Mouse (Mus musculus) MEL (cell line): Measurements from ENCODE around the gene BC030870. TPM values are rescaled to one million over a fixed set of nuclear protein-coding genes. Genes with fewer than 3 reads are reported as not detected.

ENCODE experiments used
- DNase-seq: peaks from one replicate; pipeline ENCODE4 v3.0.0; 2011; ENCODE audit warnings: low read depth, low spot score
- H3K27ac ChIP-seq: 2 replicates; pipeline ENCODE4 v1.5.1; 2012; ENCODE audit warnings: low read depth, mild to moderate bottlenecking, control low read depth, low read length, moderate library complexity; ENCODE audit not compliant: control insufficient read depth
- H3K27me3 ChIP-seq, 2 experiments: fragments of 150-350 bp in 1 of 2; sonication (generic) in 1 of 2; 2 replicates each; pipeline ENCODE4 v1.6.1; 2012; ENCODE audit warnings: low read length in 2 of 2, mild to moderate bottlenecking in 2 of 2, improper control_type of control experiment in 1 of 2, moderate library complexity in 1 of 2; ENCODE audit not compliant: insufficient read depth in 2 of 2, control insufficient read depth in 1 of 2
- H3K36me3 ChIP-seq, 2 experiments: 2 replicates each; pipeline ENCODE4 v1.6.1; 2012 to 2014; ENCODE audit warnings: low read length in 2 of 2, improper control_type of control experiment in 1 of 2, inconsistent platforms in 1 of 2, mild to moderate bottlenecking in 1 of 2; ENCODE audit not compliant: insufficient read depth in 2 of 2, control insufficient read depth in 1 of 2
- H3K4me1 ChIP-seq, 2 experiments: fragments of 150-350 bp in 1 of 2; sonication (generic) in 1 of 2; 2 replicates each; pipeline ENCODE4 v1.6.1; 2012; ENCODE audit warnings: low read length in 2 of 2, improper control_type of control experiment in 1 of 2, mild to moderate bottlenecking in 1 of 2; ENCODE audit not compliant: insufficient read depth in 2 of 2, control insufficient read depth in 1 of 2
- H3K4me3 ChIP-seq, 2 experiments: fragments of 150-350 bp in 1 of 2; sonication (generic) in 1 of 2; 2 replicates each; pipeline ENCODE4 v1.5.1; 2012; ENCODE audit warnings: low read depth in 2 of 2, low read length in 2 of 2, mild to moderate bottlenecking in 2 of 2, moderate library complexity in 2 of 2, control low read depth in 1 of 2, improper control_type of control experiment in 1 of 2; ENCODE audit not compliant: control insufficient read depth in 1 of 2, insufficient read depth in 1 of 2
- H3K79me2 ChIP-seq: 2 replicates; pipeline ENCODE4 v1.6.1; 2012; ENCODE audit warnings: mild to moderate bottlenecking, low read length, moderate library complexity; ENCODE audit not compliant: control insufficient read depth, poor library complexity, insufficient read depth
- H3K9ac ChIP-seq: 2 replicates; pipeline ENCODE4 v1.6.1; 2012; ENCODE audit warnings: low read depth, mild to moderate bottlenecking, control low read depth, low read length, moderate library complexity; ENCODE audit not compliant: control insufficient read depth, poor library complexity, severe bottlenecking
- H3K9me3 ChIP-seq: fragments of 150-350 bp; sonication (generic); replicated peaks from 2 replicates; pipeline ENCODE4 v1.6.1; 2012; ENCODE audit warnings: mild to moderate bottlenecking, low read length, improper control_type of control experiment, moderate library complexity; ENCODE audit not compliant: insufficient read depth
- BHLHE40 ChIP-seq: IDR thresholded peaks from 2 replicates; pipeline ENCODE4 v1.6.1; 2012; ENCODE audit warnings: low read depth, mild to moderate bottlenecking, inconsistent platforms, low read length, improper control_type of control experiment, borderline replicate concordance
- CHD1 ChIP-seq: IDR thresholded peaks from 2 replicates; pipeline ENCODE4 v1.6.1; 2012; ENCODE audit warnings: low read depth, mild to moderate bottlenecking, inconsistent platforms, low read length, improper control_type of control experiment
- CHD2 ChIP-seq: IDR thresholded peaks from 2 replicates; pipeline ENCODE4 v1.6.1; 2011; ENCODE audit warnings: low read length, improper control_type of control experiment
- E2F4 ChIP-seq: IDR thresholded peaks from 2 replicates; pipeline ENCODE4 v1.6.1; 2011; ENCODE audit warnings: low read depth, low read length, improper control_type of control experiment, borderline replicate concordance
- GATA1 ChIP-seq: IDR thresholded peaks from 2 replicates; pipeline ENCODE4 v1.6.1; 2011; ENCODE audit warnings: low read depth, low read length, improper control_type of control experiment
- JUND ChIP-seq: IDR thresholded peaks from 2 replicates; pipeline ENCODE4 v1.6.1; 2011; ENCODE audit warnings: low read depth, mild to moderate bottlenecking, improper control_type of control experiment, low read length
- MAX ChIP-seq: IDR thresholded peaks from 2 replicates; pipeline ENCODE4 v1.6.1; 2011; ENCODE audit warnings: low read length, improper control_type of control experiment
- MAZ ChIP-seq: IDR thresholded peaks from 2 replicates; pipeline ENCODE4 v1.6.1; 2012; ENCODE audit warnings: low read depth, mild to moderate bottlenecking, inconsistent platforms, low read length, improper control_type of control experiment
- MEF2A ChIP-seq: IDR thresholded peaks from 2 replicates; pipeline ENCODE4 v1.6.1; 2014; ENCODE audit warnings: low read depth, mild to moderate bottlenecking, inconsistent platforms, low read length, improper control_type of control experiment; ENCODE audit not compliant: poor library complexity, insufficient replicate concordance, severe bottlenecking; ENCODE audit errors: extremely low read depth
- MYB ChIP-seq: IDR thresholded peaks from 2 replicates; pipeline ENCODE4 v1.6.1; 2011; ENCODE audit warnings: mild to moderate bottlenecking, low read depth, low read length, improper control_type of control experiment
- MYC ChIP-seq: IDR thresholded peaks from 2 replicates; pipeline ENCODE4 v1.6.1; 2011; ENCODE audit warnings: low read depth, mild to moderate bottlenecking, low read length, improper control_type of control experiment, moderate library complexity
- NRF1 ChIP-seq: IDR thresholded peaks from 2 replicates; pipeline ENCODE4 v1.6.1; 2014; ENCODE audit warnings: low read depth, mild to moderate bottlenecking, inconsistent platforms, low read length, improper control_type of control experiment, moderate library complexity; ENCODE audit not compliant: poor library complexity, insufficient read depth, severe bottlenecking
- RCOR1 ChIP-seq: IDR thresholded peaks from 2 replicates; pipeline ENCODE4 v1.6.1; 2012; ENCODE audit warnings: low read depth, mild to moderate bottlenecking, inconsistent platforms, low read length, improper control_type of control experiment
- TAL1 ChIP-seq: IDR thresholded peaks from 2 replicates; pipeline ENCODE4 v1.6.1; 2012; ENCODE audit warnings: mild to moderate bottlenecking, inconsistent platforms, low read length, moderate library complexity, mixed read lengths
- TBP ChIP-seq: IDR thresholded peaks from 2 replicates; pipeline ENCODE4 v1.8.0; 2011; ENCODE audit warnings: low read depth, low read length, improper control_type of control experiment
- UBTF ChIP-seq: IDR thresholded peaks from 2 replicates; pipeline ENCODE4 v1.6.1; 2012; ENCODE audit warnings: low read depth, mild to moderate bottlenecking, inconsistent platforms, low read length, improper control_type of control experiment, moderate library complexity, borderline replicate concordance; ENCODE audit not compliant: insufficient read depth
- USF2 ChIP-seq, 2 experiments: IDR thresholded peaks; 2 replicates each; pipeline ENCODE4 v1.6.1; 2011 to 2012; ENCODE audit warnings: improper control_type of control experiment in 2 of 2, low read length in 2 of 2, borderline replicate concordance in 1 of 2, inconsistent platforms in 1 of 2, low read depth in 1 of 2, mild to moderate bottlenecking in 1 of 2; ENCODE audit not compliant: insufficient read depth in 1 of 2
- polyA plus RNA-seq, 2 experiments: library from polyadenylated mRNA; stranded (reverse) in 1 of 2; unstranded in 1 of 2; fragments of >175 nt in 1 of 2; fragments of >200 nt in 1 of 2; gene quantifications; 2 replicates each; pipeline versions ENCODE4 v1.2.1 to v1.2.4; 2012; ENCODE audit warnings: low replicate concordance in 2 of 2, low read depth in 1 of 2; ENCODE audit not compliant: insufficient read length in 2 of 2, insufficient read depth in 1 of 2, missing spikeins in 1 of 2
- total RNA-seq: library from RNA; depleted of rRNA; stranded (reverse); fragments of 300-350 nt; gene quantifications from 2 replicates; pipeline ENCODE4 v1.2.3, GENCODE M21; 2012

Gene BC030870
- total and polyA plus RNA-seq, 3 experiments = not detected

DNA sequence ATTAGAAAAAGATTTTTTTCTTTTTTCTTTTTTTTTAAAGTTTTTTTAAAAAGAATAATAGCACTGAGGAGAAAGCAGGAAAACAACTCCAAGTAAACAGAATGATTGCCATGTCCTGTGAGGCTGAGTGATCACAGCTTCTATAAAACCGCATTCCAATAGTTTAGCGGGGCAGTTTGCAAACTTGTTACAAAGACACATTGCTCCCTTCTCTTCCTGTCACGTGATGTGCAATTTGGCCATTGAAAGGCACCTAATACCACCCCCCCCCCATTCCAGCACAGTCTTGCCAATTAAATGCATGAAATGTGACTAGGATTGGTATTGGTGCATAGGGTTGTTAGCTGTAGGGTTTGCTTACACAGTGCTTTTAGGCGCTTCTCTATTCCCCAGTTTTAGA lies 58.4 kb downstream of the BC030870 start:
- Histone ChIP-seq H3K79me2 (no peaks in the 10 kb centered on the region), H3K9ac (no peak overlapping the region), H3K27ac (no peak overlapping the region), H3K4me3 (no peak overlapping the region), H3K4me1 (no peaks in the 10 kb centered on the region), H3K9me3 (no peaks in the 10 kb centered on the region), H3K36me3 (no peaks in the 10 kb centered on the region), H3K27me3 (no peaks in the 10 kb centered on the region)
- DNase-seq = no peak
- TF ChIP-seq CHD2 = no peak
- TF ChIP-seq USF2 (IDR thresholded peaks at IDR 0.05; ENCODE audit: borderline replicate concordance in 1 of 2, insufficient read depth in 1 of 2, low read depth in 1 of 2, low read length in 2 of 2) = no peak
- no peak for TF ChIP-seq CHD1
- TF ChIP-seq RCOR1 = no peak
- no peak for TF ChIP-seq MAZ
- no peak for TF ChIP-seq GATA1
- no peak for TF ChIP-seq NRF1
- no peak for TF ChIP-seq UBTF
- TF ChIP-seq BHLHE40 = no peak
- TF ChIP-seq MAX = no peak
- no peak for TF ChIP-seq TAL1
- TF ChIP-seq MYC = no peak
- no peak for TF ChIP-seq TBP
- no peak for TF ChIP-seq MYB

DNA sequence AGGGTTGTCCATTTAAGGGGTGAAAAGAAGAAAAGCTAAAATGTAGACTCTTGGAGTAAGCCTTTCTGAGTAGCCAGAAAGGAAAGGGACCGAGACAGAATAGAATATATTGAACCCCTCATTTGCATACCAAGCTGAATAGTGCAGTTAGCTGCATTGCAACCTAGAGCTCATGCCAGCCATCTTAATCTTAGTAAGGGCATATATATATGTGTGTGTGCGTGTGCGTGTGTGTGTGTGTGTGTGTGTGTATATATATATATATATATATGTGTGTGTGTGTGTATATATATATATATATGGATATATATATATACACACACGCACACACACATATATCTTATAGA lies 60.9 kb downstream of the BC030870 start:
- no peak for DNase-seq
- no peak overlapping the region for H3K9ac ChIP-seq
- H3K4me3 ChIP-seq = no peak overlapping the region
- no peaks in the 10 kb centered on the region for H3K79me2 ChIP-seq
- no peaks in the 10 kb centered on the region for H3K36me3 ChIP-seq
- H3K27ac ChIP-seq = no peak overlapping the region
- H3K9me3 ChIP-seq = no peaks in the 10 kb centered on the region
- TF ChIP-seq MAX (no peak), MEF2A (no peak), JUND (no peak), E2F4 (no peak)
- no peaks in the 10 kb centered on the region for H3K4me1 ChIP-seq
- H3K27me3 ChIP-seq = no peaks in the 10 kb centered on the region
